In the genomic region with DNA sequence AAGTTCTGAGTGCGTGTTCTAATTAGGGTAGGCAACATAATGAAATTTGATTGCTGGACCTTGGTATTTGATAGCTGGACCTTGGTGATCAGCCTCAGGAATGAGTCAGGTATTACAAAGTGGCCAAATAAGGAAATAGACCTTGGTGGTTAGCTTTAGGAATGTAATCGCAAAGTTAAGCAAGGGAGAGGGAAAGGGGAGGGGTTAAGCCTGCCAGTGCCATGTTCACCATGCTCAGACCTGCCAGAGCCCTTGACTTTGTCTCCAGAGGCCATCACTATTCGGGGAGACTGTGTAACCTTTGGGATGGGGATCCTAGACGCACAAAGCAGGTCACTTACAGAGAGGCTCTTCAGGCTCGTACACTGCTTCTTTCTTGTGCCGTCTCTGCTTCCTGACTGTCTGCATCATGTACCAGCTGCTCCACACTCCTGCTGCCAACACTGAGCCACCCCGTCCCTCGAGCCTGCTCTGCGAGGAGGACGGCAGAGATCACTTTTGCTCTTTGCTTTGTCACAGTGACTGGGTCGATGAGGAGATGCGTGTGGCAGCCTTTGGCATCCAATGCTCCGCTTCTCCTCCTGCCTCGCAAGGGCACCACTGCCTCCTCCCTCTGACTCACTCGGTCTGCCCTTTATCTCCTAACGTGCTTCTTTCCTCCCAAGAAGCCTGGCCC, we compare ENCODE assay signal across 7 mouse cellular contexts.
DNase-seq lines count a peak whose midpoint lies in the region.

No protein-coding gene starts in this region.

- intact Hi-C loops in left cerebral cortex, postnatal 14 days (cut with DNase I): no loop called here
- intact Hi-C loops in heart, postnatal 36 days (cut with DNase I): no loop called here

- peak; percentile 46 to 49 for DNase-seq in urinary bladder, adult 18-20 months (ENCODE audit: low spot score in 2 of 2)
- DNase-seq in urinary bladder, postnatal 4 days (ENCODE audit: low spot score in 2 of 2): no peak
- DNase-seq in cerebellum, adult 8-10 months: peak; percentile 43
- DNase-seq in left cerebral cortex, postnatal 14 days (ENCODE audit: low spot score in 2 of 2): peak; percentile 33
- no peak for DNase-seq in spleen, postnatal 14 days (ENCODE audit: low spot score in 2 of 2)
- DNase-seq in heart, postnatal 36 days: no peak
- DNase-seq in thymus, postnatal 0 days (ENCODE audit: low spot score): no peak

Comparison
In these comparisons a context has a peak if more than half of its experiments do, and no peak if none do; other contexts are left out.
1. DNase-seq: peak in urinary bladder, adult 18-20 months (2 of 2), cerebellum, adult 8-10 months (single experiment) and left cerebral cortex, postnatal 14 days (2 of 2); none in urinary bladder, postnatal 4 days (0 of 2), spleen, postnatal 14 days (0 of 2), heart, postnatal 36 days (0 of 2) and thymus, postnatal 0 days (single experiment).